Mouse (Mus musculus): Measurements from ENCODE around the gene Sdha. TPM values are rescaled to one million over a fixed set of nuclear protein-coding genes. Genes with fewer than 3 reads are reported as not detected.

The Sdha gene
- polyA plus RNA-seq, 1 experiment from 2014 or later = 213 TPM

GRCm38 (mm10) chr13:74292167-74292566 lies 57.9 kb downstream of the Sdha start, which contains the start of gene Ahrr:
Gene Ahrr (minus strand): TSS chr13:74292331.
- H3K4me3 ChIP-seq (ENCODE audit: low read depth, low read length) = peak within 1 kb of the TSS; percentile 18; the same call in 1 of the 2 replicates
- 1% methylated on average over 27 of the region's 27 CpGs for WGBS
- ATAC-seq = peak; percentile 57; the same call in 1 of the 2 replicates
- H3K27me3 ChIP-seq (replicated peaks; ENCODE audit: control insufficient read depth, insufficient read depth, low read length) = no peaks in the 10 kb centered on the region
- 0 out of 2 replicates have a peak, but pooled peaks cover 4% of the 10 kb centered on the region for H3K4me1 ChIP-seq (replicated peaks; ENCODE audit: control insufficient read depth, insufficient read depth, low read length)
- H3K27ac ChIP-seq (ENCODE audit: low read depth, low read length) = no peak within 1 kb of the TSS
- H3K9me3 ChIP-seq (ENCODE audit: control insufficient read depth) = no peaks in the 10 kb centered on the region
- no peaks in the 10 kb centered on the region for H3K36me3 ChIP-seq (ENCODE audit: control insufficient read depth, insufficient read depth)
- H3K9ac ChIP-seq (ENCODE audit: low read depth, low read length) = no peak within 1 kb of the TSS
- TF ChIP-seq CTCF (IDR thresholded peaks at IDR 0.05; ENCODE audit: low read depth) = peak; percentile 73
- H3K4me2 ChIP-seq (replicated peaks; ENCODE audit: low read depth) = peak within 1 kb of the TSS; percentile 64

- H3K4me3 ChIP-seq (ENCODE audit: low read depth, low read length) = no peak overlapping the region
- 81% methylated on average over 5 of the region's 5 CpGs for WGBS
- no peaks in the 10 kb centered on the region for H3K27me3 ChIP-seq (replicated peaks; ENCODE audit: control insufficient read depth, insufficient read depth, low read length)
- no peak overlapping the region for H3K27ac ChIP-seq (ENCODE audit: low read depth, low read length)
- no peak overlapping the region for H3K9ac ChIP-seq (ENCODE audit: low read depth, low read length)
- no peak for ATAC-seq
- H3K4me1 ChIP-seq (replicated peaks; ENCODE audit: control insufficient read depth, insufficient read depth, low read length) = 0 out of 2 replicates have a peak, but pooled peaks cover 4% of the 10 kb centered on the region
- no peak for TF ChIP-seq CTCF (IDR thresholded peaks at IDR 0.05; ENCODE audit: low read depth)
- no peak overlapping the region for H3K4me2 ChIP-seq (replicated peaks; ENCODE audit: low read depth)
- no peaks in the 10 kb centered on the region for H3K36me3 ChIP-seq (ENCODE audit: control insufficient read depth, insufficient read depth)
- no peaks in the 10 kb centered on the region for H3K9me3 ChIP-seq (ENCODE audit: control insufficient read depth)
Measured at GRCm38 (mm10) chr13:74289646-74290045, 60.4 kb downstream of the Sdha start.

GRCm38 (mm10) chr13:74282299-74282698 lies 67.8 kb downstream of the Sdha start:
- Histone ChIP-seq H3K27me3 (replicated peaks; ENCODE audit: control insufficient read depth, insufficient read depth, low read length) (no peaks in the 10 kb centered on the region), H3K36me3 (ENCODE audit: control insufficient read depth, insufficient read depth) (no peaks in the 10 kb centered on the region), H3K4me1 (replicated peaks; ENCODE audit: control insufficient read depth, insufficient read depth, low read length) (0 out of 2 replicates have a peak, but pooled peaks cover 7% of the 10 kb centered on the region), H3K4me2 (replicated peaks; ENCODE audit: low read depth) (no peak overlapping the region), H3K9me3 (ENCODE audit: control insufficient read depth) (no peaks in the 10 kb centered on the region), H3K4me3 (ENCODE audit: low read depth, low read length) (no peak overlapping the region), H3K27ac (ENCODE audit: low read depth, low read length) (peak overlapping the region; percentile 63), H3K9ac (ENCODE audit: low read depth, low read length) (no peak overlapping the region)
- WGBS = 33% methylated on average over 1 of the region's 2 CpGs
- TF ChIP-seq CTCF (IDR thresholded peaks at IDR 0.05; ENCODE audit: low read depth) = no peak
- peak; percentile 96 for ATAC-seq

GRCm38 (mm10) chr13:74275726-74276125 lies 74.4 kb downstream of the Sdha start:
- no peaks in the 10 kb centered on the region for H3K27me3 ChIP-seq (replicated peaks; ENCODE audit: control insufficient read depth, insufficient read depth, low read length)
- no peaks in the 10 kb centered on the region for H3K9me3 ChIP-seq (ENCODE audit: control insufficient read depth)
- H3K9ac ChIP-seq (ENCODE audit: low read depth, low read length) = no peak overlapping the region
- no peak for TF ChIP-seq CTCF (IDR thresholded peaks at IDR 0.05; ENCODE audit: low read depth)
- no peak overlapping the region for H3K4me3 ChIP-seq (ENCODE audit: low read depth, low read length)
- no peaks in the 10 kb centered on the region for H3K4me1 ChIP-seq (replicated peaks; ENCODE audit: control insufficient read depth, insufficient read depth, low read length)
- ATAC-seq = no peak
- H3K36me3 ChIP-seq (ENCODE audit: control insufficient read depth, insufficient read depth) = no peaks in the 10 kb centered on the region
- H3K27ac ChIP-seq (ENCODE audit: low read depth, low read length) = no peak overlapping the region
- 70% methylated on average over 4 of the region's 4 CpGs for WGBS
- no peak overlapping the region for H3K4me2 ChIP-seq (replicated peaks; ENCODE audit: low read depth)

Other genes with a start within 250 kb of the Sdha start
- gene Slc9a3, start 228.8 kb downstream of the Sdha start, polyA plus RNA-seq (2015; fragmentation: Nextera tagmentation; extraction: Ambion mirVana) = 21.9 and 25.3 TPM in 2 replicates
- 41.8 and 42.8 TPM in 2 replicates for gene Exoc3, start 141.5 kb downstream of the Sdha start, polyA plus RNA-seq (2015; fragmentation: Nextera tagmentation; extraction: Ambion mirVana)
- gene Ahrr, start 57.9 kb downstream of the Sdha start, polyA plus RNA-seq (2015; fragmentation: Nextera tagmentation; extraction: Ambion mirVana) = 0.21 and 0.50 TPM in 2 replicates
- gene Pdcd6, start 32.7 kb downstream of the Sdha start, polyA plus RNA-seq (2015; fragmentation: Nextera tagmentation; extraction: Ambion mirVana) = 312 and 334 TPM in 2 replicates
- 22.0 and 23.0 TPM in 2 replicates for gene Ccdc127, start within 50 bp of the Sdha start, polyA plus RNA-seq (2015; fragmentation: Nextera tagmentation; extraction: Ambion mirVana)
- gene Lrrc14b, start 13.7 kb upstream of the Sdha start, polyA plus RNA-seq (2015; fragmentation: Nextera tagmentation; extraction: Ambion mirVana) = not detected in 2 replicates
- 1.2 TPM in 2 replicates for gene Zfp72, start 40.6 kb upstream of the Sdha start, polyA plus RNA-seq (2015; fragmentation: Nextera tagmentation; extraction: Ambion mirVana)
- 338 and 363 TPM in 2 replicates for gene Ftl1-ps1, start 49.4 kb upstream of the Sdha start, polyA plus RNA-seq (2015; fragmentation: Nextera tagmentation; extraction: Ambion mirVana)
- 8.1 and 9.3 TPM in 2 replicates for gene Zfp825, start 143.7 kb upstream of the Sdha start, polyA plus RNA-seq (2015; fragmentation: Nextera tagmentation; extraction: Ambion mirVana)